Mouse (Mus musculus): ENCODE measurements around the gene Fam151a. TPM values are rescaled to one million over a fixed set of nuclear protein-coding genes. Genes with fewer than 3 reads are reported as not detected.
A peak's percentile ranks its signal among the peaks of the same experiment; 100 is the strongest.
"Not testable (repeated sequence)": the region's sequence is repeated elsewhere in the genome, so short reads cannot be mapped to it uniquely, and the experiment has no call there.

Gene Fam151a
- total and polyA plus RNA-seq, 2 experiments from 2014 or later = not detected

DNA sequence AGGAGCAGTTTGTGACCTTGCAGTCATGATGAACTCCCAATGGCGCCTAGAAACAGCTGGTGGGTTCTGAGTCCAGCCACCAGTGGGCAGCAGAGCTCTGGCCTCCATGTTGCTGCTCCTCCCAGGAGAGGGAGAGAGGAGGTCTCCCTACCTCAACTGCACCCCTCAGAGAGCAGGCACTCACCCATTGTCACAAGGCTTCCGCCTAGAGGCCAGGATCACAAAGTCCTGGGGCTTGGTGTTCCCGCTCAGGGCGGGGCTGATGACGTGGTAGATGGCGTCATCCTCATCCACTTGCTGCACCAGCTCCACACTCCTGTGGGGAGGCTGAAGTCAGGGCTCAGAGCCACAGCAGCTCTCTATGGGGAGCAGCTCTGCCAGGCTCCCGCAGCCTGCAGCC lies 16.0 kb downstream of the Fam151a start:
- peaks cover 62% of the 10 kb centered on the region for H3K36me3 ChIP-seq (replicated peaks; ENCODE audit: control insufficient read depth, insufficient read depth, low read length)
- no peaks in the 10 kb centered on the region for H3K9me3 ChIP-seq (replicated peaks; ENCODE audit: control insufficient read depth, low read length)
- no peak overlapping the region for H3K9ac ChIP-seq (replicated peaks; ENCODE audit: low read depth, low read length)
- H3K4me3 ChIP-seq (ENCODE audit: low read depth, low read length) = no peak overlapping the region
- H3K27me3 ChIP-seq (ENCODE audit: control insufficient read depth, insufficient read depth, low read length) = no peaks in the 10 kb centered on the region
- no peak overlapping the region for H3K27ac ChIP-seq (ENCODE audit: low read depth)
- peak; percentile 74 for ATAC-seq (ENCODE audit: insufficient read depth, low read depth)
- 0 out of 2 replicates have a peak, but pooled peaks cover 3% of the 10 kb centered on the region for H3K4me1 ChIP-seq (ENCODE audit: control insufficient read depth, insufficient read depth)
- H3K4me2 ChIP-seq (ENCODE audit: low read depth, low read length) = 0 out of 2 replicates have a peak overlapping the region, but pooled peaks have one; percentile 21
- WGBS = 5% methylated on average over 7 of the region's 7 CpGs
- TF ChIP-seq CTCF (IDR thresholded peaks at IDR 0.05; ENCODE audit: low read depth) (peak; percentile 81), EP300 (IDR thresholded peaks at IDR 0.05; ENCODE audit: low read depth) (no peak)
- DNase-seq (ENCODE audit: low spot score) = peak; percentile 64

DNA sequence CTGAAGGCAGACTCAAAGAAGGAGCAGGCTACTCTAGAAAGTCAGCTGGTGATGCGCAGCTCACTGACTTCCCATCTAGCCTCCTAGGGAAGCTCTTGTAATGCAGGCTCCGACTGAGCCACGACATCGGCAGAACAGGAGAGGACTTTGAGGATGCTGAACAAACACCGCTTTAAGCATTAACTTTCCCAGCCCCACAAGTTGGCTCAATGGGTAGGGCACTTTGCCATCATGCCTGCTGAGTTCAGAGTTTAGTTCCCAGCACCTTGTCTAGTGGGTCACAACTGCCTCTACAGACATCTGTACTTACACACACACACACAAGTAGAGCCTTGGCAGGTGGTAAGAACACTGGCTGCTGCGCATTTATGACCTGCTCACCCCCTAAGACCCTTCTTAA lies 18.0 kb downstream of the Fam151a start:
- ATAC-seq (ENCODE audit: insufficient read depth, low read depth) (no peak), DNase-seq (ENCODE audit: low spot score) (no peak)
- H3K4me2 ChIP-seq (ENCODE audit: low read depth, low read length) = no peak overlapping the region
- H3K4me3 ChIP-seq (ENCODE audit: low read depth, low read length) = no peak overlapping the region
- no peak for TF ChIP-seq CTCF (IDR thresholded peaks at IDR 0.05; ENCODE audit: low read depth)
- no peak for TF ChIP-seq EP300 (IDR thresholded peaks at IDR 0.05; ENCODE audit: low read depth)
- H3K27ac ChIP-seq (ENCODE audit: low read depth) = no peak overlapping the region
- peaks cover 64% of the 10 kb centered on the region for H3K36me3 ChIP-seq (replicated peaks; ENCODE audit: control insufficient read depth, insufficient read depth, low read length)
- WGBS = 92% methylated on average over 6 of the region's 6 CpGs
- H3K9me3 ChIP-seq (replicated peaks; ENCODE audit: control insufficient read depth, low read length) = no peaks in the 10 kb centered on the region
- no peaks in the 10 kb centered on the region for H3K27me3 ChIP-seq (ENCODE audit: control insufficient read depth, insufficient read depth, low read length)
- no peak overlapping the region for H3K9ac ChIP-seq (replicated peaks; ENCODE audit: low read depth, low read length)
- 0 out of 2 replicates have a peak, but pooled peaks cover 3% of the 10 kb centered on the region for H3K4me1 ChIP-seq (ENCODE audit: control insufficient read depth, insufficient read depth)

DNA sequence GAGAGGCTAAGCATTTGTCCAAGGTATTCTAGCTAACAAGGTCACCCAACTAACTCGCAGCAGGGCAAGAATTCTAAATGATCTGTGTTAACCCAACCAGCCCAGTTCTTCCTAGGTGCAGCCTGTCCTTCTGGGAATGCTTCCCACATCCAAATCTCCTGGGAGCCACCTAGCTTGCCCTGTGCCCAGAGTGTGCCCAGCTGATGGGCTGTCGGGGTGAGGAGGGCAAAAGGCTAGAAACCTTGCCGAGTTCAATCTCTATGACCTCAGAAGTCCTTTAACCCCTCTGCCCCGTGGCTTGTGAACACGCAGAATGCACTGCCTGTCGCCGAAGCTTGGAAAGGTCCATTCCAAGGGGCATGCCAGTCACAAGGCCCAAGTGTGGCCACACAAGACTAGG lies 30.5 kb downstream of the Fam151a start:
- TF ChIP-seq CTCF (IDR thresholded peaks at IDR 0.05; ENCODE audit: low read depth) (no peak), EP300 (IDR thresholded peaks at IDR 0.05; ENCODE audit: low read depth) (no peak)
- WGBS = 84% methylated on average over 7 of the region's 7 CpGs
- Histone ChIP-seq H3K4me1 (ENCODE audit: control insufficient read depth, insufficient read depth) (no peaks in the 10 kb centered on the region), H3K4me2 (ENCODE audit: low read depth, low read length) (no peak overlapping the region), H3K36me3 (replicated peaks; ENCODE audit: control insufficient read depth, insufficient read depth, low read length) (peaks cover 29% of the 10 kb centered on the region), H3K9ac (replicated peaks; ENCODE audit: low read depth, low read length) (no peak overlapping the region), H3K27me3 (ENCODE audit: control insufficient read depth, insufficient read depth, low read length) (no peaks in the 10 kb centered on the region), H3K27ac (ENCODE audit: low read depth) (no peak overlapping the region), H3K9me3 (replicated peaks; ENCODE audit: control insufficient read depth, low read length) (no peaks in the 10 kb centered on the region), H3K4me3 (ENCODE audit: low read depth, low read length) (no peak overlapping the region)
- DNase-seq (ENCODE audit: low spot score) (no peak), ATAC-seq (ENCODE audit: insufficient read depth, low read depth) (no peak)

DNA sequence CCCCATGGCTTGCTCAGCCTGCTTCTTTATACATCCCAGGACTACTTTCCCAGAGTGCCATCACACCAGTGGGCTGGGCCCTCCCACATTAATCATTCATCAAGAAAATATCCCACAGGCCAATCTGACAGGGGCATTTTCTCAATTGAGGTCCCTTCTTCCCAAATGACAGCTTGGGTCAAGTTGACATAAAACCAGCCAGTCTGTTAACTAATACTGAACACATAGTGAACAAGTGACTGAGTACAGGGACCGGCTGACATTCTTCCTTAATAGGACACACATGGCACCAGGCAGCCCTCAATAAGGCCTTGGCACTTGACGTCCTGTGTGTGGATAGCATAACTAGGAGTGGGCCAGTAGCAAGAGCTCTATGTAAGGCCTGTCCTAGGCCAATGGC lies 35.6 kb downstream of the Fam151a start:
- Histone ChIP-seq H3K9me3 (replicated peaks; ENCODE audit: control insufficient read depth, low read length) (no peaks in the 10 kb centered on the region), H3K36me3 (replicated peaks; ENCODE audit: control insufficient read depth, insufficient read depth, low read length) (peaks cover 15% of the 10 kb centered on the region; the same call in 1 of the 2 replicates), H3K27ac (ENCODE audit: low read depth) (no peak overlapping the region), H3K4me2 (ENCODE audit: low read depth, low read length) (no peak overlapping the region), H3K4me3 (ENCODE audit: low read depth, low read length) (no peak overlapping the region), H3K4me1 (ENCODE audit: control insufficient read depth, insufficient read depth) (no peaks in the 10 kb centered on the region), H3K27me3 (ENCODE audit: control insufficient read depth, insufficient read depth, low read length) (no peaks in the 10 kb centered on the region), H3K9ac (replicated peaks; ENCODE audit: low read depth, low read length) (no peak overlapping the region)
- TF ChIP-seq EP300 (IDR thresholded peaks at IDR 0.05; ENCODE audit: low read depth) (no peak), CTCF (IDR thresholded peaks at IDR 0.05; ENCODE audit: low read depth) (no peak)
- WGBS = 78% methylated on average over 2 of the region's 2 CpGs
- ATAC-seq (ENCODE audit: insufficient read depth, low read depth) (no peak), DNase-seq (ENCODE audit: low spot score) (no peak)

DNA sequence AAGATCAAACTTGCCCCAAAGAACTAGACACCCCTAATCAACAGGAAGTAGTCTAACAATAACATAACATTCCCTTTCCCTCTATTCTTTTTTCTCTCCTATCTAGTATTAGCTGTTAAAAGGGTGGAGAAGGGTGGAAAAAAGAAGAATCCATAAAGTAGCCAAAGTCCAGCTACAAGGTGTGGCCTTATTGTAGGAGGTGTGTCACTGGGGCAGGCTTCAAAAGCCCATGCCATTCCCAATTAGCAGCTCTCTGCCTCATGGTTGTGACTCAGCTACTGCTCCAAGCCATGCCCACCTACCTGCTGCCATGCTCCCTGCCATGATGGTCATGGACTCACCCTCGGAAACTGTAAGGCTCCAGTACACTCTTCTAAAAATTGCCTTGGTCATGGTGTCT lies 38.9 kb downstream of the Fam151a start:
- H3K4me2 ChIP-seq (ENCODE audit: low read depth, low read length) = no peak overlapping the region
- H3K9ac ChIP-seq (replicated peaks; ENCODE audit: low read depth, low read length) = no peak overlapping the region
- 0 out of 2 replicates have a peak, but pooled peaks cover under 1% of the 10 kb centered on the region for H3K4me1 ChIP-seq (ENCODE audit: control insufficient read depth, insufficient read depth)
- no peaks in the 10 kb centered on the region for H3K27me3 ChIP-seq (ENCODE audit: control insufficient read depth, insufficient read depth, low read length)
- ATAC-seq (ENCODE audit: insufficient read depth, low read depth) (no peak), DNase-seq (ENCODE audit: low spot score) (no peak)
- no peak overlapping the region for H3K27ac ChIP-seq (ENCODE audit: low read depth)
- H3K36me3 ChIP-seq (replicated peaks; ENCODE audit: control insufficient read depth, insufficient read depth, low read length) = peaks cover 12% of the 10 kb centered on the region; the same call in 1 of the 2 replicates
- 90% methylated on average over 1 of the region's 1 CpGs for WGBS
- H3K4me3 ChIP-seq (ENCODE audit: low read depth, low read length) = no peak overlapping the region
- no peaks in the 10 kb centered on the region for H3K9me3 ChIP-seq (replicated peaks; ENCODE audit: control insufficient read depth, low read length)
- TF ChIP-seq EP300 (IDR thresholded peaks at IDR 0.05; ENCODE audit: low read depth) (no peak), CTCF (IDR thresholded peaks at IDR 0.05; ENCODE audit: low read depth) (no peak)

DNA sequence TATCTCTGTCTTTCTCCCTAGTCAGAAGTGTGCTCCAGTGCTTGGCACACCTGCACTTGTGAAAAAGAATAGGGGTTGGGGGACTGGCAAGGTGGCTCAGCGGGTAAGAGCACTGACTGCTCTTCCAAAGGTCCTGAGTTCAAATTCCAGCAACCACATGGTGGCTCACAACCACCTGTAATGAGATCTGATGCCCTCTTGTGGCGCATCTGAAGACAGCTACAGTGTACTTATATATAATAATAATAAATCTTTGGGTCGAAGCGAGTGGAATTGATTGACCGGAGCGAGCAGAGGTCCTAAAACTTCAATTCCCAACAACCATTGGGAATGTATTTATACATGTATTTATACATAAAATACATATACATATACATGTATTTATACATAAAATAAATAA lies 42.1 kb downstream of the Fam151a start:
- WGBS = 91% methylated on average over 6 of the region's 6 CpGs
- H3K9ac ChIP-seq (replicated peaks; ENCODE audit: low read depth, low read length); H3K27ac ChIP-seq (ENCODE audit: low read depth); H3K27me3 ChIP-seq (ENCODE audit: control insufficient read depth, insufficient read depth, low read length); H3K4me3 ChIP-seq (ENCODE audit: low read depth, low read length); H3K9me3 ChIP-seq (replicated peaks; ENCODE audit: control insufficient read depth, low read length); H3K4me2 ChIP-seq (ENCODE audit: low read depth, low read length); DNase-seq (ENCODE audit: low spot score); H3K36me3 ChIP-seq (replicated peaks; ENCODE audit: control insufficient read depth, insufficient read depth, low read length); ATAC-seq (ENCODE audit: insufficient read depth, low read depth): not testable (repeated sequence)
- H3K4me1 ChIP-seq (ENCODE audit: control insufficient read depth, insufficient read depth) = peaks cover 27% of the 10 kb centered on the region

Data from heart, postnatal 0 days (tissue).